Mouse (Mus musculus) lung, embryonic 16.5 days (tissue): ENCODE data around the gene Serpinb13. TPM values are rescaled to one million over a fixed set of nuclear protein-coding genes. Genes with fewer than 3 reads are reported as not detected.
"Not testable (repeated sequence)": the region's sequence is repeated elsewhere in the genome, so short reads cannot be mapped to it uniquely, and the experiment has no call there.

Experiments
- ATAC-seq: fragments of 200-750 bp; cut with Nextera tagmentation; 2 replicates; pipeline ENCODE4 v1.8.0; 2017; ENCODE audit warnings: low read depth, mild to moderate bottlenecking, moderate library complexity
- H3K27ac ChIP-seq: fragments of 300-500 bp; sonication (generic); 2 replicates; pipeline ENCODE4 v1.5.1; 2014; ENCODE audit warnings: mild to moderate bottlenecking, control low read depth, low read length
- H3K27me3 ChIP-seq: fragments of 300-500 bp; sonication (generic); 2 replicates; pipeline ENCODE4 v1.6.1; 2014; ENCODE audit warnings: low read depth, low read length, mixed read lengths; ENCODE audit not compliant: control insufficient read depth, insufficient read depth
- H3K36me3 ChIP-seq: fragments of 300-500 bp; sonication (generic); 2 replicates; pipeline ENCODE4 v1.6.1; 2014; ENCODE audit warnings: low read length; ENCODE audit not compliant: control insufficient read depth, insufficient read depth
- H3K4me1 ChIP-seq: fragments of 300-500 bp; sonication (generic); replicated peaks from 2 replicates; pipeline ENCODE4 v1.6.1; 2014; ENCODE audit warnings: low read length, mixed read lengths; ENCODE audit not compliant: control insufficient read depth, insufficient read depth
- H3K4me2 ChIP-seq: fragments of 300-500 bp; sonication (generic); 2 replicates; pipeline ENCODE4 v1.6.1; 2014; ENCODE audit warnings: low read depth, low read length, control low read depth
- H3K4me3 ChIP-seq: fragments of 300-500 bp; sonication (generic); 2 replicates; pipeline ENCODE4 v1.5.1; 2014; ENCODE audit warnings: mild to moderate bottlenecking, low read length, control low read depth
- H3K9ac ChIP-seq: fragments of 300-500 bp; sonication (generic); 2 replicates; pipeline ENCODE4 v1.6.1; 2014; ENCODE audit warnings: low read length, control low read depth
- H3K9me3 ChIP-seq: fragments of 300-500 bp; sonication (generic); 2 replicates; pipeline ENCODE4 v1.6.1; 2016; ENCODE audit warnings: low read length; ENCODE audit not compliant: control insufficient read depth
- WGBS: fragments of 180-500 bp; shearing (Covaris S2); extraction: QIAGEN DNeasy Blood & Tissue Kit; methylation state at CpG from one replicate; pipeline ENCODE4 v1.1.7; 2014; 5-methylcytosine and 5-hydroxymethylcytosine counted together
- polyA plus RNA-seq: library from polyadenylated mRNA; unstranded; fragments of >200 nt; fragmentation: Nextera tagmentation; extraction: Ambion mirVana; gene quantifications from 2 replicates; pipeline ENCODE4 v1.2.1, GENCODE M21; 2015

Gene Serpinb13
- polyA plus RNA-seq, 1 experiment from 2014 or later: not detected

DNA sequence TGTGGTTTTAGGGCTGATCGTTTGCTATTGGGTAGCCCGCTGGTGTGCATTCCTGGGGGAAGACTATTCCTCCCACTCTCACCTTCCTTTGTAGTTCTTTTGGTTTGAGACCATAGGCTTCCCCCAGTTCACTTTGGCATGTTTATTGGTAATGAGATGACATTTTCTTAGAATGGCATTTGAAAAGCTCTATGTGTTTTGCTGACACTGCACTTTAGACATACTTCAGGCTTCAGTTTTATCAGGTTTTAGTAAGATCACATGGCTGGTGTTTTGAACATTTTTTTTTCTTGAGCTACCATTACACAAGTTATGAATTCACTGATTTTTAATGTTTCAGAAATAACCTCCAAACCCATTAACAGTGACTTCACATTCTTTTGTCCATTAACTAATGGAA lies 21.0 kb downstream of the Serpinb13 start:
- ATAC-seq: no peak
- H3K4me2 ChIP-seq: no peak overlapping the region
- H3K9ac ChIP-seq: no peak overlapping the region
- H3K4me3 ChIP-seq: no peak overlapping the region
- H3K27ac ChIP-seq: no peak overlapping the region
- no peaks in the 10 kb centered on the region for H3K27me3 ChIP-seq
- H3K4me1 ChIP-seq: peaks cover 2% of the 10 kb centered on the region; the same call in 1 of the 2 replicates
- no peaks in the 10 kb centered on the region for H3K36me3 ChIP-seq
- WGBS: 71% methylated on average over 2 of the region's 2 CpGs
- H3K9me3 ChIP-seq: no peaks in the 10 kb centered on the region

DNA sequence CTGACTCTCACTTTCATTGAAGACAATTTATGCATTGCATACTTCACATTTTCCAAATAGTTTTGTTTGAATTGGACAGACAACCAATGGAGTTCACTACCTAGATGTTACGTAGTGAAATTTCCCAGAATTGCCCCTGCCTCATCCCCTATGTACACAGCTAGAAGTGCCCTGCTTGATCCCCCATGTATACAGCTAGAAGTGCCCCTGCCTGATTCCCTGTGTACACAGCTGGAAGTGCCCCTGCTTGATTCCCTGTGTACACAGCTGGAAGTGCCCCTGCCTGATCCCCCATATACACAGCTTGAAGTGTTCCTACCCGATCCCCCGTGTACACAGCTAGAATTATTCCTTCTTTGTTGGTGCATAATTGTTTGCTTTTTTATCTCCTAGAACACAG lies 25.5 kb downstream of the Serpinb13 start:
- 57% methylated on average over 3 of the region's 3 CpGs for WGBS
- Histone ChIP-seq H3K27me3 (no peaks in the 10 kb centered on the region), H3K9me3 (no peaks in the 10 kb centered on the region)

GRCm38 (mm10) chr1:107014530-107014929 lies 33.7 kb downstream of the Serpinb13 start:
- no peak for ATAC-seq
- H3K27me3 ChIP-seq: no peaks in the 10 kb centered on the region
- H3K4me3 ChIP-seq: no peak overlapping the region
- no peaks in the 10 kb centered on the region for H3K9me3 ChIP-seq
- H3K4me2 ChIP-seq: no peak overlapping the region
- no peak overlapping the region for H3K9ac ChIP-seq
- WGBS: 40% methylated on average over 2 of the region's 2 CpGs
- no peak overlapping the region for H3K27ac ChIP-seq
- no peaks in the 10 kb centered on the region for H3K36me3 ChIP-seq
- H3K4me1 ChIP-seq: no peaks in the 10 kb centered on the region

More for the DNA sequence above, 25.5 kb downstream of the Serpinb13 start:
- no peak overlapping the region for H3K4me3 ChIP-seq
- H3K36me3 ChIP-seq: no peaks in the 10 kb centered on the region
- H3K4me1 ChIP-seq: no peaks in the 10 kb centered on the region
- no peak overlapping the region for H3K4me2 ChIP-seq
- no peak overlapping the region for H3K27ac ChIP-seq
- ATAC-seq: no peak
- no peak overlapping the region for H3K9ac ChIP-seq

DNA sequence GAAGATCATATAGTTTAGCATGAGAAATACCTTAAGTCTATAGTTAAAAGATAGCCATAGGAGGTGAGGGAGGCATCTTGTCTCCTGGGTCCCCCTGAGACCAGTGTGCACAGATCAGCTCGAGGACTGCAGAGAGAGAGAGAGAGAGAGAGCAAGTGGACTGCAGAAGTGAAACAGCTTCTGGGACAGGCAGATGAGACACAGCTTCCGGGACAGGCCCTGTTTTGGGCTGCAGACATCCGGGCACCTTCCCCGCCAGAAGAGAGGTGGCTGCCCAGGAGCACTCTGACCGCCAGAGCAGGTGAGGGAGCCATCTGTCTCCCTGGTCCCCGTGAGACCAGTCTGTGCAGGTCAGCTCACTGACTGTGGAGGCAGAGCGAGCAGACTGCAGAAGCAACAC lies 34.4 kb downstream of the Serpinb13 start:
- 78% methylated on average over 7 of the region's 7 CpGs for WGBS
- H3K9ac ChIP-seq: no peak overlapping the region
- H3K4me2 ChIP-seq: no peak overlapping the region
- no peaks in the 10 kb centered on the region for H3K27me3 ChIP-seq
- H3K9me3 ChIP-seq: no peaks in the 10 kb centered on the region
- H3K36me3 ChIP-seq: no peaks in the 10 kb centered on the region
- no peak overlapping the region for H3K4me3 ChIP-seq
- H3K27ac ChIP-seq: no peak overlapping the region
- no peaks in the 10 kb centered on the region for H3K4me1 ChIP-seq
- no peak for ATAC-seq

DNA sequence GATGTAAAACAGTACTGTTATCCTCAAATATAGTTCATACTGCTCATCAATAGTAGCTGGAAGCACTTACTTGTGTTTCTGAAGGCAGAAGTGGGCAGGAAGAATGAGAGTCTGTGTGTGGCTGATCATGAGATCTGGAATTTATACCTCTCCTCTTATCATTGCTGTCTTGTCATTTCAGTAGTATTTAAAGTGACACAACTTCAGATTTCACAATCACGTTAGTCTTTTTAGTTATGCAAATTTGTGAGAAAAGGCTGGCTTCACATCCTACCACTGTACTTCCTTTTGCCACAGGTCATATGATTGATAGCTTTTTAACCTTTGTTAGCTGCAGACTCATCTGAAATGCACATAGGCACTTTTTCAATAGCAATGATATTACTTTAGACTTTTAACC lies 45.1 kb downstream of the Serpinb13 start:
- 59% methylated on average over 1 of the region's 1 CpGs for WGBS
- no peaks in the 10 kb centered on the region for H3K27me3 ChIP-seq
- H3K4me3 ChIP-seq: no peak overlapping the region
- no peaks in the 10 kb centered on the region for H3K36me3 ChIP-seq
- no peaks in the 10 kb centered on the region for H3K4me1 ChIP-seq
- no peak overlapping the region for H3K4me2 ChIP-seq
- ATAC-seq: no peak
- H3K9ac ChIP-seq: no peak overlapping the region
- no peak overlapping the region for H3K27ac ChIP-seq
- no peaks in the 10 kb centered on the region for H3K9me3 ChIP-seq

DNA sequence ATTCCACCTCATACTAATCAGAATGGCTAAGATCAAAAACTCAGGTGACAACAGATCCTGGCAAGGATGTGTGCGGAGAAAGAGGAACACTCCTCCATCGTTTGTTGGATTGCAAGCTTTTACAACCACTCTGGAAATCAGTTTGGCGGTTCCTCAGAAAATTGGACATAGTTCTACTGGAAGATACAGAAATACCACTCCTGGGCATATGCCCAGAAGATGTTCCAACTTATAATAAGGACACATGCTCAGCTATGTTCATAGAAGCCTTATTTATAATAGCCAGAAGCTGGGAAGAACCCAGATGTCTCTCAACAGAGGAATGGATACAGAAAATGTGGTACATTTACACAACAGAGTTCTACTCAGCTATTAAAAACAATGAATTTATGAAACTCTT lies 53.5 kb downstream of the Serpinb13 start:
- H3K4me1 ChIP-seq, H3K4me3 ChIP-seq, H3K9ac ChIP-seq, H3K27me3 ChIP-seq, H3K9me3 ChIP-seq, H3K27ac ChIP-seq, H3K36me3 ChIP-seq, ATAC-seq, H3K4me2 ChIP-seq: not testable (repeated sequence)
- 88% methylated on average over 3 of the region's 3 CpGs for WGBS

Other genes with a start within 250 kb of the Serpinb13 start
- gene Kdsr, start 221.3 kb upstream of the Serpinb13 start, polyA plus RNA-seq: 17.5 and 17.7 TPM in 2 replicates
- gene Vps4b, start 184.3 kb upstream of the Serpinb13 start, polyA plus RNA-seq: 68.0 and 75.2 TPM in 2 replicates
- gene Serpinb5, start 119.8 kb upstream of the Serpinb13 start, polyA plus RNA-seq: 0.50 and 1.4 TPM in 2 replicates
- 0.93 and 1.3 TPM in 2 replicates for gene Serpinb12, start 46.5 kb upstream of the Serpinb13 start, polyA plus RNA-seq
- not detected in 2 replicates for gene Serpinb3a, start 71.3 kb downstream of the Serpinb13 start, polyA plus RNA-seq
- gene Serpinb3d, start 102.5 kb downstream of the Serpinb13 start, polyA plus RNA-seq: not detected in 2 replicates